Mouse (Mus musculus) lung, embryonic 15.5 days (tissue): ENCODE measurements around the gene Ikbip. TPM values are rescaled to one million over a fixed set of nuclear protein-coding genes. Genes with fewer than 3 reads are reported as not detected.

Experiments
- ATAC-seq: fragments of 200-750 bp; cut with Nextera tagmentation; 2 replicates; pipeline ENCODE4 v1.8.0; 2017; ENCODE audit warnings: moderate number of reproducible peaks, borderline replicate concordance; ENCODE audit not compliant: low FRiP score, low TSS enrichment; ENCODE audit errors: extremely low read depth
- H3K27ac ChIP-seq: fragments of 300-500 bp; sonication (generic); 2 replicates; pipeline ENCODE4 v1.5.1; 2015; ENCODE audit warnings: moderate library complexity, mild to moderate bottlenecking, inconsistent platforms
- H3K27me3 ChIP-seq: fragments of 300-500 bp; sonication (generic); 2 replicates; pipeline ENCODE4 v1.6.1; 2015; ENCODE audit warnings: inconsistent platforms
- H3K36me3 ChIP-seq: fragments of 300-500 bp; sonication (generic); 2 replicates; pipeline ENCODE4 v1.6.1; 2015; ENCODE audit warnings: inconsistent platforms
- H3K4me1 ChIP-seq: fragments of 300-500 bp; sonication (generic); 2 replicates; pipeline ENCODE4 v1.6.1; 2015; ENCODE audit warnings: inconsistent platforms
- H3K4me2 ChIP-seq: fragments of 300-500 bp; sonication (generic); 2 replicates; pipeline ENCODE4 v1.6.1; 2015; ENCODE audit warnings: inconsistent platforms, mild to moderate bottlenecking, moderate library complexity
- H3K4me3 ChIP-seq: fragments of 300-500 bp; sonication (generic); 2 replicates; pipeline ENCODE4 v1.5.1; 2015; ENCODE audit warnings: mild to moderate bottlenecking, inconsistent platforms
- H3K9ac ChIP-seq: fragments of 300-500 bp; sonication (generic); 2 replicates; pipeline ENCODE4 v1.6.1; 2015; ENCODE audit warnings: inconsistent platforms
- H3K9me3 ChIP-seq: fragments of 300-500 bp; sonication (generic); 2 replicates; pipeline ENCODE4 v1.6.1; 2016; ENCODE audit warnings: inconsistent platforms
- WGBS: fragments of 180-500 bp; shearing (Covaris S2); methylation state at CpG from one replicate; pipeline ENCODE4 v1.1.7; 2015; 5-methylcytosine and 5-hydroxymethylcytosine counted together
- polyA plus RNA-seq: library from polyadenylated mRNA; unstranded; fragments of >200 nt; fragmentation: Nextera tagmentation; extraction: Ambion mirVana; gene quantifications from 2 replicates; pipeline ENCODE4 v1.2.1, GENCODE M21; 2015

The Ikbip gene
- 44.1 and 48.0 TPM in 2 replicates for polyA plus RNA-seq

- no peaks in the 10 kb centered on the region for H3K9me3 ChIP-seq
- H3K36me3 ChIP-seq: peaks cover 8% of the 10 kb centered on the region; the same call in 1 of the 2 replicates
- H3K4me1 ChIP-seq: peaks cover 8% of the 10 kb centered on the region; the same call in 1 of the 2 replicates
- H3K4me3 ChIP-seq: peak within 1 kb of the TSS; percentile 78
- WGBS: under 1% methylated on average over 87 of the region's 87 CpGs
- H3K27ac ChIP-seq: peak within 1 kb of the TSS; percentile 89
- peak within 1 kb of the TSS; percentile 87 for H3K9ac ChIP-seq
- H3K4me2 ChIP-seq: peak within 1 kb of the TSS; percentile 75
- peak; percentile 95 for ATAC-seq
- no peaks in the 10 kb centered on the region for H3K27me3 ChIP-seq
Measured at GRCm38 (mm10) chr10:91082550-91083392, at the start of gene Ikbip, which contains the start of gene Apaf1. Ikbip (plus strand) TSS chr10:91082940. Apaf1 (minus strand) TSS chr10:91082770.

DNA sequence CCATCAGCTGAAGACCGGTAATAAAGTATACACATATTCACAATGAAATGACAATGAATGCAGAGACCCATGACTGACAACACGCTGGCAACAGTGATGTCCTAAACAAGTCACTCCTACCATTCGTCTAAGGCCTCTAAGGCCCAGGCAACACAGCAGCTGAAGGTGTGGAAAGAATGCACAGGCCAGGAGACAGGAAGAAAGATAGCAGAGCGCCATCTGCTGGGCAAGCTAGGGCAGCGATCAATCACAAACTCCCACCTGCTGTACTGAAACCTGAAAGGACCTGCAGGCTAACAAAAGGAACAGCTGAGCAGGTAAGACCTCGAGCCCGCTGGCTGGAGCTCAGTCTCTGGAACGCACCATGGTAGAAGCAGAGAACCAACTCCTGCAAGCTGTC lies 48.8 kb upstream of the Ikbip start:
- 27% methylated on average over 8 of the region's 8 CpGs for WGBS

GRCm38 (mm10) chr10:91049696-91050095 lies 33.0 kb upstream of the Ikbip start:
- Histone ChIP-seq H3K27ac (no peak overlapping the region), H3K4me1 (no peaks in the 10 kb centered on the region), H3K9me3 (no peaks in the 10 kb centered on the region), H3K9ac (no peak overlapping the region), H3K4me2 (no peak overlapping the region), H3K4me3 (no peak overlapping the region), H3K27me3 (no peaks in the 10 kb centered on the region), H3K36me3 (peaks cover 52% of the 10 kb centered on the region)
- 78% methylated on average over 4 of the region's 4 CpGs for WGBS
- no peak for ATAC-seq

More for the DNA sequence above, 48.8 kb upstream of the Ikbip start:
- no peak overlapping the region for H3K4me2 ChIP-seq
- no peak for ATAC-seq
- peaks cover 16% of the 10 kb centered on the region; the same call in 1 of the 2 replicates for H3K36me3 ChIP-seq
- H3K4me3 ChIP-seq: no peak overlapping the region
- no peaks in the 10 kb centered on the region for H3K4me1 ChIP-seq
- H3K27ac ChIP-seq: no peak overlapping the region
- H3K9me3 ChIP-seq: no peaks in the 10 kb centered on the region
- no peaks in the 10 kb centered on the region for H3K27me3 ChIP-seq
- H3K9ac ChIP-seq: no peak overlapping the region

- ATAC-seq: no peak
- 90% methylated on average over 3 of the region's 3 CpGs for WGBS
- no peak overlapping the region for H3K4me3 ChIP-seq
- H3K9ac ChIP-seq: no peak overlapping the region
- H3K4me2 ChIP-seq: no peak overlapping the region
- no peaks in the 10 kb centered on the region for H3K9me3 ChIP-seq
- H3K27ac ChIP-seq: no peak overlapping the region
- H3K36me3 ChIP-seq: peaks cover 59% of the 10 kb centered on the region
- H3K4me1 ChIP-seq: no peaks in the 10 kb centered on the region
- H3K27me3 ChIP-seq: no peaks in the 10 kb centered on the region
Measured at GRCm38 (mm10) chr10:91051156-91051555, 31.6 kb upstream of the Ikbip start.

DNA sequence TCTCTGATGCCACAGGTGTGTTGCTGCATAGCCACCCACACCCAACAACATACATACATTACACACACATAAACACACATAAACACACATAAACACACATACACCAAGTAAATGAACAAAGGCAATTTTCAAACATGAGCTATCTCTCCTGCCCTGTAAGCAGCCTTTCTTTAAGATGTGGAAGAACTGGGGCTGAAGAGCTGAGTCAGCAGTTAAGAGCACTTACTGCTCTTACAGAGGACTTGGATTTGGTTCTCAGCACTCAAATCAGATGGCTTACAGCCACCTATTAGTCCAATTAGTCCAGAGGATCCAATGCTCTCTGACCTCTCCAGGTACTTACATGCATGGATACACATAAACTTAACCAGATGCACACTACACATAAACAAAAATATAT lies 30.0 kb upstream of the Ikbip start:
- H3K27ac ChIP-seq: no peak overlapping the region
- H3K4me2 ChIP-seq: no peak overlapping the region
- H3K9me3 ChIP-seq: no peaks in the 10 kb centered on the region
- H3K4me1 ChIP-seq: no peaks in the 10 kb centered on the region
- no peak overlapping the region for H3K4me3 ChIP-seq
- H3K27me3 ChIP-seq: no peaks in the 10 kb centered on the region
- H3K9ac ChIP-seq: no peak overlapping the region
- ATAC-seq: no peak
- H3K36me3 ChIP-seq: peaks cover 51% of the 10 kb centered on the region

DNA sequence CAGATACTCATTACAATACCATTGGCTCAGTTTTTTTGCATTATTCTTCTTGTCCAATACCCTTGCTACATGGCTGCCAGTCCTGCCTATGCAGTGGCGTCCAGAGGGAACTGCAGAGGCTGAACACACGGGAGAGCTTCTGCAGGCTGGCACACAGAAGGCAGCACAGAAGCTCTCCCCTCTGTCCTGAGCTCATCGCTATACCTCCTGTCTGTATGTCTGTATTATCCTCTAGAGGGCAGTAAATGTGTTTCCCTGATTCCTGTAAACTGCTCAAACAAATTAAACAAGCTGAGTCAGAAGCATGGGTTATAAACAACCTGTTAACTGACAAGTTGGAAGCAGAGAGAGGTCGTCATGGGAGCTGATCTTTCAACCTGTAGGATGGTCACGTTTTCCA lies 22.0 kb upstream of the Ikbip start:
- no peak overlapping the region for H3K9ac ChIP-seq
- H3K9me3 ChIP-seq: no peaks in the 10 kb centered on the region
- 35% methylated on average over 5 of the region's 5 CpGs for WGBS
- no peak overlapping the region for H3K27ac ChIP-seq
- H3K27me3 ChIP-seq: no peaks in the 10 kb centered on the region
- H3K4me2 ChIP-seq: no peak overlapping the region
- no peaks in the 10 kb centered on the region for H3K4me1 ChIP-seq
- no peak; the same call in 1 of the 2 replicates for ATAC-seq
- no peak overlapping the region for H3K4me3 ChIP-seq
- peaks cover 32% of the 10 kb centered on the region for H3K36me3 ChIP-seq

- Histone ChIP-seq H3K27me3 (no peaks in the 10 kb centered on the region), H3K4me3 (no peak overlapping the region), H3K36me3 (peaks cover 42% of the 10 kb centered on the region), H3K9me3 (no peaks in the 10 kb centered on the region), H3K27ac (no peak overlapping the region), H3K9ac (no peak overlapping the region), H3K4me2 (no peak overlapping the region), H3K4me1 (no peaks in the 10 kb centered on the region)
- 85% methylated on average over 6 of the region's 6 CpGs for WGBS
- no peak for ATAC-seq
Measured at GRCm38 (mm10) chr10:91062355-91062754, 20.4 kb upstream of the Ikbip start.

DNA sequence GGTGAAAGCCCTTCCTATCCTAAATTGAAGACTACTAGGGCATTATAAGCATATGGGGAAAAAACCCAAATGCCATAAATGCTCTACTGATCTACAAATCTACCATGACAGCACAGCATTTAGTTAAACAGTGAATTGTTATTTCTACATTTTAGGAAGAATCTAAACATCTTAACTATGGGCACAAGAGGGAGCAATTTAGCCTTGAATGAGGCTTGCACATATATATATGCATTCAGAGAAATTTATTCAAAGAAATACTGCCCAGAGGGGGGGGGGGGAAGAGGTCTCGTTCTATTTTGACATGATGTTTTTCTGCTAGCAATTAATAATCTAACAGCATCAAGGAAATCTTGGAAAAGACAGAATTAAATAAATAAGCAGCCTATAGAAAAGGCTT lies 11.0 kb upstream of the Ikbip start:
- no peak overlapping the region for H3K4me3 ChIP-seq
- no peak for ATAC-seq
- H3K27me3 ChIP-seq: no peaks in the 10 kb centered on the region
- no peaks in the 10 kb centered on the region for H3K9me3 ChIP-seq
- H3K27ac ChIP-seq: no peak overlapping the region
- WGBS: 21% methylated on average over 1 of the region's 1 CpGs
- H3K4me1 ChIP-seq: no peaks in the 10 kb centered on the region
- H3K36me3 ChIP-seq: peaks cover 33% of the 10 kb centered on the region
- no peak overlapping the region for H3K4me2 ChIP-seq
- no peak overlapping the region for H3K9ac ChIP-seq

DNA sequence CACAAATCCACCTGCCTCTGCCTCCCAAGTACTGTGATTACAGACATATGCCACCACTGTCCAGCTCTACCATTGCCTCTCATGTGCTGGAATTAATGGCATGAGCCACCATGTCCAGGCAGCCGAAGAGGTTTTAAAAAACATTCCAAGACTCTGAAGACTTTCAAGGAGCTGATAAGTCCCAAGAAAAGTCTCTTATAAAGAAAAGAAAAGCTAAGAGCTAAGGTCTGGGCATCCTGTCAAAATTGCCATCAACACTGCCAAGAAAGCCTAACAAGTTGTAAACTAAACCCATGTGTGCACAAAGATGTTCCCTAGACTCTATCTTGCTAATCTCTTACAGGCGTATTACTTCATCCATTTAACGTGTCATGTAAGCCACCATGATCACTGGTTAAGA lies 9.4 kb upstream of the Ikbip start:
- no peak overlapping the region for H3K27ac ChIP-seq
- H3K27me3 ChIP-seq: no peaks in the 10 kb centered on the region
- H3K4me2 ChIP-seq: no peak overlapping the region
- H3K4me1 ChIP-seq: no peaks in the 10 kb centered on the region
- WGBS: 66% methylated on average over 3 of the region's 3 CpGs
- ATAC-seq: no peak
- H3K9me3 ChIP-seq: no peaks in the 10 kb centered on the region
- no peak overlapping the region for H3K9ac ChIP-seq
- no peak overlapping the region for H3K4me3 ChIP-seq
- H3K36me3 ChIP-seq: peaks cover 39% of the 10 kb centered on the region

DNA sequence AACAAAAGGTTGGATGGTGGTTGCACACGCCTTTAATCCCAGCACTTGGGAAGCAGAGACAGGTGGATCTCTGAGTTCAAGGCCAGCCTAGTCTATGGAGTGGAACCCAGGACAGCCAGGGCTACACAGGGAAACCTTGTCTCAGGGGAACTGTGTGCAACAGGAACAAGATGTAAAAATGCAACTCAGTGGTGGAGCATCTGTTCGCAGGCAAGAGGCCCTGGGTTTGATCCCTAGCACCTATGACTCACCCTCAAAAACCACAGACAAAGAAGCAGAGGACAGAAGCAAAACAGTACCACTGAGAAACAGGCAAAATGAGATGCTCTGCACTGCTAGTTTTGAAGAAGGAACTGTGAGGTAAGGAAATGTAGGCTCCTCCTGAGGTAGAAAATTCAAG lies 6.1 kb upstream of the Ikbip start:
- no peak overlapping the region for H3K4me3 ChIP-seq
- H3K4me2 ChIP-seq: no peak overlapping the region
- peaks cover 38% of the 10 kb centered on the region for H3K36me3 ChIP-seq
- WGBS: 86% methylated on average over 2 of the region's 2 CpGs
- H3K9ac ChIP-seq: no peak overlapping the region
- H3K9me3 ChIP-seq: no peaks in the 10 kb centered on the region
- H3K4me1 ChIP-seq: peaks cover 8% of the 10 kb centered on the region; the same call in 1 of the 2 replicates
- H3K27ac ChIP-seq: no peak overlapping the region
- ATAC-seq: no peak
- no peaks in the 10 kb centered on the region for H3K27me3 ChIP-seq

GRCm38 (mm10) chr10:91080540-91080939 lies 2.2 kb upstream of the Ikbip start:
- 75% methylated on average over 5 of the region's 5 CpGs for WGBS

DNA sequence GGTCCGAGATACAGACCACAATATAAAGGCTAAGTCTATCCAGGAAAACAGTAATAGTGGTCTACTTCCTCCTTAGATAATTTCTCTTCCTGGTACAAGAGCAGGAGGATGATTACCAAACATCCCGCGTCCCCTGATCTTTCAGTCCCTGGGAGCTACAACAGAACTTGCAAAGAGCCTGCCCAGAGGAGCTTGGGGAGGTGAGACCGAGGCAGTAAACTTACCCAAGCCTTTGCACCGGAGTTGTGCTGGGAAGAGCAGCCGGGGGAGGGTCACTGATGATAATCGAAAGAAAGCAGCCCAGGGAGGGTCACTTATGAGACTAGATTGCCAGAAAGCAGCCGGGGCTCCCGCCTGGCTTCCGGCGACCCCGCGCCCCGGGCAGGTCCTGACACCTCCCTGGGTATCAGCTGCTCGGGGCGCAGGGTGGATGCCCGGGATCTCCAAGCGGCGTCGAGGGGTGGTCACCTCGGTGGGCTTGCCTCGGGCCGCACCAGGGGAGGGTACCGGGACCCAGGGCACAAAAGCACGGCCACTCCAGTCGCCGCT lies 707 bp upstream of the Ikbip start:
- no peaks in the 10 kb centered on the region for H3K27me3 ChIP-seq
- under 1% methylated on average over 27 of the region's 27 CpGs for WGBS

More at GRCm38 (mm10) chr10:91080540-91080939, 2.2 kb upstream of the Ikbip start:
- Histone ChIP-seq H3K36me3 (peaks cover 30% of the 10 kb centered on the region), H3K4me3 (no peak overlapping the region), H3K9ac (no peak overlapping the region), H3K4me2 (no peak overlapping the region; the same call in 1 of the 2 replicates), H3K4me1 (peaks cover 8% of the 10 kb centered on the region; the same call in 1 of the 2 replicates), H3K27me3 (no peaks in the 10 kb centered on the region), H3K27ac (no peak overlapping the region), H3K9me3 (no peaks in the 10 kb centered on the region)
- ATAC-seq: no peak

More for the DNA sequence above, 707 bp upstream of the Ikbip start:
- Histone ChIP-seq H3K4me2 (peak overlapping the region; percentile 65), H3K27ac (peak overlapping the region; percentile 89), H3K4me3 (peak overlapping the region; percentile 78), H3K36me3 (peaks cover 15% of the 10 kb centered on the region), H3K4me1 (peaks cover 8% of the 10 kb centered on the region; the same call in 1 of the 2 replicates), H3K9ac (peak overlapping the region; percentile 87), H3K9me3 (no peaks in the 10 kb centered on the region)
- ATAC-seq: peak; percentile 35
